Mouse (Mus musculus) urinary bladder, adult 2 months (tissue): ENCODE measurements around the gene Agmat. TPM values are rescaled to one million over a fixed set of nuclear protein-coding genes. Genes with fewer than 3 reads are reported as not detected.

ENCODE experiments used
- DNase-seq: peaks from one replicate; pipeline ENCODE4 v3.0.0; 2022; ENCODE audit warnings: low spot score
- polyA plus RNA-seq: library from polyadenylated mRNA; depleted of rRNA; stranded (reverse); fragments of >200 nt; gene quantifications from 2 replicates; pipeline ENCODE4 v1.2.3, GENCODE M21; 2012

Gene Agmat
- polyA plus RNA-seq, 1 experiment, result not detected

GRCm38 (mm10) chr4:141779828-141780227, 33.4 kb downstream of the Agmat start:
- DNase-seq, result no peak

DNA sequence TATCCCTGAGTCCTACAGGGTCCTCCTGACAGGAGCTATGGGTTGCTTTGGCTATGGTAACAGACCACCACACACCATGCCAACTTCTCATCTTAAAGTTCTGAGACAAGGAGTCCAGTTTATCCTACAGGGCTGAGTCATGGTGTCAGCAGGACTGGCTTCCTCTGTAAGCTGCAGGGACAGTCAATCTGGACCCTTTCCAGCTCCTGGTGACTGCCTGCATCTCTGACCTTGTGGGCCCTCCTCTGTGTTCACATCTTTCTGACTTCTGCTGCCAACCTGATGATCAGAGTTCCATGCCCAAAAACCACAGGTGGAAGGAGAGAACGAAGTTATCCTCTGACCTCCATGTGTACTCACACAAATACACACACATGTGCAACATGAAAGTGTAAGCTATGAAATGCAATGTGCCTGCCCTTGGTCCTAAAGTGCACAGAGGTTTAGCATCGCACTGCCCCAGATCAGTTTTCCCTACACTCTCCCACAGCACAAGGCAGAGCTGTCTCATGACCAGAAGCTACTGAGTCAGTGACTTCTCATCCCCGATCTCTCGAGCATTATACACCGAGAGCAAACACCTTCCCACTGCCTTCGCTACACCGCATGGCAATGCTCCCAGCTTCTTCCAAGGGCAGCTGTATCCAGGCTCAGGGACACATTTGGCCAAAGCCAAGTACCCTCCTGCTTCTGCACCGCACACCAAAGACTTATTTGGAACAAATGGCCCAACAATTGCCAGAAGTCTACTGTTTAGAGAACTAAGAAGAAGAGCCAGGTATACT, 34.9 kb downstream of the Agmat start:
- DNase-seq, result no peak

- no peak for DNase-seq
Measured at GRCm38 (mm10) chr4:141784835-141785234, 38.4 kb downstream of the Agmat start.

GRCm38 (mm10) chr4:141786141-141786540, 39.7 kb downstream of the Agmat start:
- no peak for DNase-seq

- no peak for DNase-seq
Measured at GRCm38 (mm10) chr4:141787046-141787445, 40.6 kb downstream of the Agmat start.

DNA sequence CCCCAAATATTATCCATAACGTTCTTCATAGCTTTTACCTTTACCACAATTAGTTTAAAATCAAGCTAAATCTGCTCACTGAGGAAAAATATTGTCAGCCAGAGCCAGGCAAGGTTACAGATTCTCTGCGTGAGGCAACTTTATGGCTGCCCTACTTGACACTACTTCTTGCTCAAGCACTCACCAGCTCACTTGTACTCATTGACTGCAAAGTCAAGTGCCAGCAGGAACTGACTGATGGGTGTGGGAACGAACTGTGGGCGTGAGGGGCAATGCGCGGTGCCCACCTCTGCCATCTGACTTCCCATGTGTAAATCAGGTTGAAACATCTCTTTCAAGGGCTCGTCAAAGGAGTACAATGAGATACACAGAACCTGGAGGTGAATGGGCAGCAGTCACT, 41.0 kb downstream of the Agmat start:
- DNase-seq, result no peak

- no peak for DNase-seq
Measured at GRCm38 (mm10) chr4:141789564-141790218, 43.2 kb downstream of the Agmat start.

GRCm38 (mm10) chr4:141790524-141790990, 44.1 kb downstream of the Agmat start, which contains the start of gene Dnajc16:
Gene Dnajc16 (minus strand): TSS chr4:141790931.
- DNase-seq, result peak; percentile 94

GRCm38 (mm10) chr4:141791486-141791885, 45.0 kb downstream of the Agmat start:
- no peak for DNase-seq

DNA sequence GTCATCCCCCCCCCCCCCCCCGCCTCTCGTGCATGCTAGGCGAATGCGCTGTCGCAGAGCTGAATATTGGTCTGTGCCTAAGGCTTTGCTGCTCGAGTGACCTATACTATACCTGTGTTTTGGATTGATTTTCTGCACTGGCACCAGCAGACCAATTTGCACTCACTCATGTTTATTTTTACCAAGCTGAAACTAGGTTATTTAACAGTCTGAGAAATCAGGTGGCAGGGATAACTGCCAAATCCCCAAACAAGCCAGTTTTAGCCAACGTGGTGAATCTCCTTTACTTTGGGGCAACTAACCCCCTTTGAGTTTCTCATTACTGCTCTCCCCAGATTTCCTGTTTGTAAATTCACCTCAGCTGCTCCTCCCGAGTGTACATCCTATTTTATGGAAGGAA, 45.5 kb downstream of the Agmat start:
- DNase-seq, result no peak

- DNase-seq, result no peak
Measured at GRCm38 (mm10) chr4:141792554-141793281, 46.2 kb downstream of the Agmat start.

GRCm38 (mm10) chr4:141793282-141794151, 47.0 kb downstream of the Agmat start, which contains the start of gene Casp9:
Gene Casp9 (plus strand): TSS chr4:141793612.
- peak; percentile 92 for DNase-seq

GRCm38 (mm10) chr4:141794152-141794535, 47.7 kb downstream of the Agmat start:
- no peak for DNase-seq

- no peak for DNase-seq
Measured at GRCm38 (mm10) chr4:141796356-141796755, 49.9 kb downstream of the Agmat start.

DNA sequence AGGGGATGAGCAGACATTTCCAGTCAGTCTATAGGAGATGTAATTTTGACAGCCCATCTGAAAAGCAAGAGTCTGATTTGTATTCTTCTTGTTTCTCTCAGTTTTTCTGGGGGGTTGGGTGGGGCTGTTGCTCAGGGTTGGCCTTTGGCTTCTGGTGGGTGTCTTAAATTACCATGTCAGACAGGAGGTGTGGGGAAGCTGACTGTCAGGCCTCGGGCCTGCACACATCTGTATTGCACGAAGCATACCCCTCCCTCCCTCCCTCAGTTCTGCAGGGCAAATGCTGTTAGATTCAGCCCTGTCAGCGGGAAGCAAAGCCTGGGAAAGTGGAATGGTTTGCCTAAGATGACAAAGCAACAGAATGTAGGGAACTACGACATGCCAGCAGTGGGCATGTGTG, 50.5 kb downstream of the Agmat start:
- no peak for DNase-seq

DNA sequence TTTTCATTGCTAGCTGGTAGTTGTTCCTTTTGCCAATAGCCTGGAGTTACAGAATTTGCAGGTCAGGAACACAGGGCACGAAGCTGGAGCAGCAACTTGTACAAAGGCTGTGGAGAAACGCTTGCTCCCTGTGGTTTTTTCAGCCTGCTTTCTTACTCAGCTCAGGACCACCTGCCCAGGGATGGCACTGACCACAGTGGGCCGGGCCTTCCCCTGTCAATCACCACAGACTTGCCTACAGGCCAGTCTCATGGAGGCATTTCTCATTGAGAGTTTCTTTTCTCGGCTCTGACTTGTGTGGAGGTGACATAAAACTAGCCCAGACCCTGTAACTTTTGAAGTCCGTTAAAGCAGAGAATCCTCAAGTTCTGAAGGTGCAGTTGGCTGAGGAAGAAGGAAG, 51.1 kb downstream of the Agmat start:
- no peak for DNase-seq

- DNase-seq, result no peak
Measured at GRCm38 (mm10) chr4:141804105-141804504, 57.6 kb downstream of the Agmat start.

- DNase-seq, result no peak
Measured at GRCm38 (mm10) chr4:141805886-141806285, 59.4 kb downstream of the Agmat start.
